ENCODE assay signal across 16 mouse cellular contexts in the genomic region with DNA sequence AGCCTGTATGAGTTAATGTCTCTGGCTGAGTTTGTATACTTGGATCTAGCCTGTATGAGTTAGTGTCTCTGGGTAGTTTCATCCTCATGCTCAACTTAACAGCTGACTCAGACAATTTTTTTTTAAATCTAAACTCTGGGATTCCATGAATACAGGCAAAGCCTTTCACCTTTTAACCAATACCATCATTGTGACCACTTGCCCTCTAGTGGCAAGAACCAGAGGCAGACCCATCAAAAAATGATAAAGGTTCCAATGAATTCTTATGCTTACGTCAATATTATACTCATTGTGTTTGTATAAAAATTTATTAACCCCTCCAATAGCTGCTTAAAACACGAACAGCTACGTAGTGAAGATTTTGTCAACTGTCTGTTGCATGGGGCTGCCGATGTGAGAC. TPM values are rescaled to one million over a fixed set of nuclear protein-coding genes. Genes with fewer than 3 reads are reported as not detected.
DNase-seq lines count a peak whose midpoint lies in the region; ATAC-seq and TF ChIP-seq lines count a peak whose summit lies in the region.
"Had no signal": no experiment of that assay in that cellular context is flagged by ENCODE, and none has a peak within 500 bp of the region (broad histone marks: within the 10 kb centered on the region; RNA-seq: fewer than 3 reads in every experiment).

No protein-coding gene starts in this region.

- no peaks in the 10 kb centered on the region for H3K4me1 ChIP-seq in forebrain, embryonic 14.5 days (ENCODE audit: control insufficient read depth, insufficient read depth, low read length)
- H3K4me1 ChIP-seq in forebrain, embryonic 16.5 days (replicated peaks; ENCODE audit: control insufficient read depth, insufficient read depth, low read length) = no peaks in the 10 kb centered on the region
- no peaks in the 10 kb centered on the region for H3K4me1 ChIP-seq in midbrain, embryonic 11.5 days (ENCODE audit: control insufficient read depth, insufficient read depth, low read length)
- H3K4me1 ChIP-seq in midbrain, embryonic 10.5 days = no peaks in the 10 kb centered on the region

- no peaks in the 10 kb centered on the region for H3K27me3 ChIP-seq in forebrain, embryonic 14.5 days (replicated peaks; ENCODE audit: control insufficient read depth, insufficient read depth, low read length)
- H3K27me3 ChIP-seq in forebrain, embryonic 16.5 days (replicated peaks; ENCODE audit: control insufficient read depth, insufficient read depth, low read length) = no peaks in the 10 kb centered on the region
- no peaks in the 10 kb centered on the region for H3K27me3 ChIP-seq in midbrain, embryonic 11.5 days (ENCODE audit: control insufficient read depth, insufficient read depth, low read length)
- peaks cover 13% of the 10 kb centered on the region; the same call in 1 of the 2 replicates for H3K27me3 ChIP-seq in midbrain, embryonic 10.5 days (ENCODE audit: low read depth, poor library complexity, severe bottlenecking)

- no peaks in the 10 kb centered on the region for H3K9me3 ChIP-seq in forebrain, embryonic 14.5 days (replicated peaks; ENCODE audit: control insufficient read depth, low read length)
- no peaks in the 10 kb centered on the region for H3K9me3 ChIP-seq in forebrain, embryonic 16.5 days (ENCODE audit: control insufficient read depth, low read length)
- H3K9me3 ChIP-seq in midbrain, embryonic 11.5 days (ENCODE audit: control insufficient read depth, low read length) = no peaks in the 10 kb centered on the region
- H3K9me3 ChIP-seq in midbrain, embryonic 10.5 days (replicated peaks) = no peaks in the 10 kb centered on the region

- H3K27ac ChIP-seq in forebrain, embryonic 14.5 days (ENCODE audit: low read depth, low read length) = no peak overlapping the region
- H3K27ac ChIP-seq in forebrain, embryonic 16.5 days (ENCODE audit: low read length) = no peak overlapping the region
- H3K27ac ChIP-seq in layer of hippocampus, adult 2 months = no peak overlapping the region
- no peak overlapping the region for H3K27ac ChIP-seq in midbrain, embryonic 11.5 days (ENCODE audit: low read depth, low read length)
- no peak overlapping the region for H3K27ac ChIP-seq in midbrain, embryonic 10.5 days (replicated peaks)
- H3K27ac ChIP-seq: macrophage had no signal

- peak; percentile 61 for TF ChIP-seq CTCF in layer of hippocampus, adult 2 months (conservative IDR thresholded peaks at IDR 0.05)

- WGBS in forebrain, embryonic 14.5 days = 56% methylated on average over 4 of the region's 4 CpGs
- 63% methylated on average over 4 of the region's 4 CpGs for WGBS in forebrain, embryonic 16.5 days
- WGBS in midbrain, embryonic 11.5 days = 52% methylated on average over 4 of the region's 4 CpGs
- 62% methylated on average over 4 of the region's 4 CpGs for whole genome bisulfite sequencing in midbrain, embryonic 10.5 days

- H3K9ac ChIP-seq in forebrain, embryonic 14.5 days (ENCODE audit: low read length) = no peak overlapping the region
- H3K9ac ChIP-seq in forebrain, embryonic 16.5 days (replicated peaks; ENCODE audit: low read depth, low read length) = no peak overlapping the region
- no peak overlapping the region for H3K9ac ChIP-seq in midbrain, embryonic 11.5 days (ENCODE audit: low read length)

- peak; percentile 16 for DNase-seq in forebrain, embryonic 14.5 days (ENCODE audit: low spot score)
- no peak for DNase-seq in layer of hippocampus, adult 2 months (ENCODE audit: low spot score in 2 of 2)
- no peak for DNase-seq in layer of hippocampus, postnatal 25 days (ENCODE audit: extremely low spot score in 1 of 2, low spot score in 1 of 2)
- DNase-seq in midbrain, embryonic 11.5 days (ENCODE audit: low spot score, missing footprints) = peak; percentile 73
- DNase-seq in midbrain, embryonic 10.5 days (ENCODE audit: low spot score) = no peak
- DNase-seq in adrenal gland, postnatal 14 days = no peak
- DNase-seq: B cell, adult 2 months; cerebellum, postnatal 25 days; heart, adult 11 months; heart, postnatal 14 days; kidney, adult 2 months; right cerebral cortex, postnatal 4 days; thymus, postnatal 14 days had no signal

- ATAC-seq in forebrain, embryonic 14.5 days = no peak
- ATAC-seq in forebrain, embryonic 16.5 days = no peak
- no peak for ATAC-seq in midbrain, embryonic 11.5 days (ENCODE audit: low FRiP score)
- peak; percentile 83 for ATAC-seq in megakaryocyte progenitor cell, adult 5-6 weeks (replicated peaks; ENCODE audit: poor library complexity)

- H3K4me3 ChIP-seq in forebrain, embryonic 14.5 days (ENCODE audit: low read depth, low read length) = no peak overlapping the region
- no peak overlapping the region for H3K4me3 ChIP-seq in forebrain, embryonic 16.5 days (replicated peaks; ENCODE audit: low read length)
- no peak overlapping the region for H3K4me3 ChIP-seq in layer of hippocampus, adult 2 months
- no peak overlapping the region for H3K4me3 ChIP-seq in midbrain, embryonic 11.5 days (ENCODE audit: low read depth, low read length)
- H3K4me3 ChIP-seq in midbrain, embryonic 10.5 days = no peak overlapping the region

- H3K36me3 ChIP-seq in forebrain, embryonic 14.5 days (ENCODE audit: control insufficient read depth, insufficient read depth, low read length) = no peaks in the 10 kb centered on the region
- H3K36me3 ChIP-seq in forebrain, embryonic 16.5 days (ENCODE audit: control insufficient read depth, insufficient read depth) = no peaks in the 10 kb centered on the region
- H3K36me3 ChIP-seq in midbrain, embryonic 11.5 days (ENCODE audit: control insufficient read depth, insufficient read depth, low read length) = no peaks in the 10 kb centered on the region
- H3K36me3 ChIP-seq in midbrain, embryonic 10.5 days = no peaks in the 10 kb centered on the region

- H3K4me2 ChIP-seq in forebrain, embryonic 14.5 days (ENCODE audit: low read length) = no peak overlapping the region
- no peak overlapping the region for H3K4me2 ChIP-seq in forebrain, embryonic 16.5 days (ENCODE audit: low read length)
- no peak overlapping the region for H3K4me2 ChIP-seq in midbrain, embryonic 11.5 days

RNA-seq across cellular contexts. Expression of a gene that starts 6.1 kb away (rescaled TPM):
- polyA plus RNA-seq in forebrain, embryonic 14.5 days (2014; fragmentation: Nextera tagmentation; extraction: Ambion mirVana) = 57.3 and 62.1 TPM in 2 replicates
- polyA plus RNA-seq in forebrain, embryonic 16.5 days (2015; fragmentation: Nextera tagmentation; extraction: Ambion mirVana) = 51.1 and 56.2 TPM in 2 replicates
- 10 to 100 TPM; 38.2 to 41.7 TPM for total RNA-seq in layer of hippocampus, adult 2 months (2021)
- 10 to 100 TPM; 38.1 to 38.6 TPM for total RNA-seq in layer of hippocampus, postnatal 25 days (2021)
- 69.0 and 82.0 TPM in 2 replicates for polyA plus RNA-seq in midbrain, embryonic 11.5 days (2014; fragmentation: Nextera tagmentation; extraction: Ambion mirVana)
- polyA plus RNA-seq in midbrain, embryonic 10.5 days (2016; fragmentation: Nextera tagmentation; extraction: Ambion mirVana) = 58.8 and 59.9 TPM in 2 replicates
- 74.9 and 77.0 TPM in 2 replicates for total RNA-seq in megakaryocyte progenitor cell, adult 5-6 weeks (2015)
- total RNA-seq in megakaryocyte progenitor cell, adult 5-6 weeks (2017) = 55.8 and 63.2 TPM in 2 replicates
- 31.3 and 34.2 TPM in 2 replicates for total RNA-seq in adrenal gland, postnatal 14 days (2021)

RNA-seq across cellular contexts. Expression of a gene that starts 36.0 kb away (rescaled TPM):
- 0.25 and 0.88 TPM in 2 replicates for polyA plus RNA-seq in forebrain, embryonic 14.5 days (2014; fragmentation: Nextera tagmentation; extraction: Ambion mirVana)
- polyA plus RNA-seq in forebrain, embryonic 16.5 days (2015; fragmentation: Nextera tagmentation; extraction: Ambion mirVana) = 0.42 and 1.0 TPM in 2 replicates
- 1 to 10 TPM; 1.9 to 2.8 TPM for total RNA-seq in layer of hippocampus, adult 2 months (2021)
- total RNA-seq in layer of hippocampus, postnatal 25 days (2021) = 1 to 10 TPM; 2.6 to 3.0 TPM
- 0.49 and 0.57 TPM in 2 replicates for polyA plus RNA-seq in midbrain, embryonic 11.5 days (2014; fragmentation: Nextera tagmentation; extraction: Ambion mirVana)
- polyA plus RNA-seq in midbrain, embryonic 10.5 days (2016; fragmentation: Nextera tagmentation; extraction: Ambion mirVana) = 0.77 and 1.2 TPM in 2 replicates
- 490 and 618 TPM in 2 replicates for total RNA-seq in megakaryocyte progenitor cell, adult 5-6 weeks (2015)
- 424 and 503 TPM in 2 replicates for total RNA-seq in megakaryocyte progenitor cell, adult 5-6 weeks (2017)
- total RNA-seq in adrenal gland, postnatal 14 days (2021) = 0.78 and 4.0 TPM in 2 replicates

Comparison
In these comparisons a context has a peak if more than half of its experiments do, and no peak if none do; other contexts are left out.
1. DNase-seq: peak in forebrain, embryonic 14.5 days (single experiment) and midbrain, embryonic 11.5 days (single experiment); none in layer of hippocampus, adult 2 months (0 of 2), layer of hippocampus, postnatal 25 days (0 of 2), midbrain, embryonic 10.5 days (single experiment) and adrenal gland, postnatal 14 days (single experiment).
2. RNA of a gene that starts 36.0 kb away (total RNA-seq): 424 to 618 TPM in megakaryocyte progenitor cell, adult 5-6 weeks; 2.6 to 3.0 TPM in layer of hippocampus, postnatal 25 days, 1.9 to 2.8 TPM in layer of hippocampus, adult 2 months and 0.78 to 4.0 TPM in adrenal gland, postnatal 14 days; every median in the first group is over 10 times any median in the second.